Mouse (Mus musculus) embryonic fibroblast, embryonic 13.5 days (primary cell): ENCODE results near the gene Usp38.

ENCODE experiments used
- CTCF ChIP-seq: IDR thresholded peaks from 2 replicates; pipeline ENCODE4 v1.5.1; 2011; ENCODE audit warnings: mild to moderate bottlenecking, control low read depth, low read length, moderate library complexity, borderline replicate concordance; ENCODE audit not compliant: insufficient read depth
- POLR2A ChIP-seq: IDR thresholded peaks from 2 replicates; pipeline ENCODE4 v1.6.1; 2011; ENCODE audit warnings: low read depth, mild to moderate bottlenecking, control low read depth, low read length, moderate library complexity

- TF ChIP-seq CTCF (no peak), POLR2A (no peak)
These were observed 2.0 kb downstream of the Usp38 start for GRCm38 (mm10) chr8:81012699-81013098.
